Mouse (Mus musculus): ENCODE data around the gene Ube2e1. TPM values are rescaled to one million over a fixed set of nuclear protein-coding genes. Genes with fewer than 3 reads are reported as not detected.
"Not testable (repeated sequence)": the region's sequence is repeated elsewhere in the genome, so short reads cannot be mapped to it uniquely, and the experiment has no call there.

Gene Ube2e1
- total RNA-seq, 2 experiments from 2014 or later = 61.4 to 73.6 TPM

DNA sequence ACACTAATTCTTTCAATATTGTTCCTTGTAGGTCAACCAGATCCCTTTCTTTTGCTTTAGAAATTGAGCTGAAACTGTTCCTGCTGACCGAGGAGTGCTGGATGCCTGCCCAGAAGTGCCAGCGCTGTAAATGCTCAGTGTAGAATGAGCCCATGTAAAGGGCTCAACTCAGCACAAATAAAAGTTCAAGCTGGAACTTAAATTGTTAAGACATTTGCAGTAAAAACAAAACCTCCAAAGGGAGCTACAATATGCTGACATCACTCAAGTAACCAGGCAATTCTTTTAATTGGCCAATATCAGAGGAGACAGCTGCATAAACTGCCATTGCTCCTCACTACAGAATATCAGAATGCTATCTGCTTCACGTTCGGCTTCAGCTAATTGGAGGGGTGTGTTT, 68.2 kb downstream of the Ube2e1 start:
- no peak for ATAC-seq (ENCODE audit: poor library complexity, severe bottlenecking)

DNA sequence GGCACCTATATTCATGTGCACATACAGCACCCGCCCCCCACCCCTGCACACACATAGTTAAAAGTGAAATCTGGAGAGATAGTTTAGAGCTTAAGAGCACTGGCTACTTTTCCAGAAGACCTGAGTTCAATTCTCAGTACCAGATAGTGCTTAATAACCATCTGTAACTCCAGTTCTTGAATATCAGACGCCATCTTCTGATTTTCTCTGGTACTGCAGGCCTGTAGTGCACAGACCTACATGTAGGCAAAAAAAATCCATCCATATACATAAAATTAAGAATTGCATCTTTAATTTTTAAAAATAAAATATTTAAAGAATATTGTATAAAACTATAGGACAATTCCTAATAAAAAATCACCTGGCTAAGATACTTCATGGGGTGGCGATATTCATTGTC, 70.5 kb downstream of the Ube2e1 start:
- ATAC-seq (ENCODE audit: poor library complexity, severe bottlenecking) = no peak

DNA sequence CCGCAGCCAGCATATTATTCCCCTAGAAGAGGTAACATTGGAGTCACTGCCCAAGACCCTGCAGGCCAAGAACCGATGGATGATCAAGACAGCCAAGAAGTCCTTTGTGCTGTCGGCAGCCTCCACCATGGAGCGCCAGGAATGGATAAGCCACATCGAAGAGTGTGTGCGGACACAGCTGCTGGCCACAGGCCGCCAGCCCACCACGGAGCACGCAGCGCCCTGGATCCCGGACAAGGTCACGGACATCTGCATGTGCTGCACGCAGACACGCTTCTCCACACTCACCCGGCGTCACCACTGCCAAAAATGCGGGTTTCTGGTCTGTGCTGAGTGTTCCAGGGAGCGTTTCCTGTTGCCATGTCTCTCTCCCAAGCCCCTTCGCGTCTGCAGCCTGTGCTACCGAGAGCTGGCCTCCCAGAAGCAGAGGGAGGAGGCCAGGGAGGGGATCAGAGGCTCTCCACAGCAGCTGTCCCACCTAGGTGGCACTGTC, 89.0 kb downstream of the Ube2e1 start:
- ATAC-seq (ENCODE audit: poor library complexity, severe bottlenecking) = no peak

DNA sequence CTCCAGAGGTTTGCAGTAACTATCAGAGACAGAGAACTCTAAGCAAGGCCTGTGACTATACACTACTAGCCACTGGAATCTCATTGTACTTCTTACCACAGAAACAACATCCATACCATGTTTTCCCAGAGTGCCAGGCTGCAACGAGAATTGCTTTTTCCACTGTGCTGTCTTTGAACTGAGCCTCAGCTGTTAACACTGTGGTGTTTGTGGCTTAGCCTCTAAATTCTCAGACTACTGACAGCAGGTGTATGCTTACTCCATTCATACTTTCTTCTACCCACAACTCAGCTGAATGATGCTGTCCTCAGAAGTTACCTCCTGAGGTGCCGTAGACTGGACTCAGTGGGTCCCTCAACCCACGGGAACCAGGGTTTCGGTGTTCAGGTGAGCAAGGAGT, 89.9 kb downstream of the Ube2e1 start:
- ATAC-seq (ENCODE audit: poor library complexity, severe bottlenecking) = no peak

DNA sequence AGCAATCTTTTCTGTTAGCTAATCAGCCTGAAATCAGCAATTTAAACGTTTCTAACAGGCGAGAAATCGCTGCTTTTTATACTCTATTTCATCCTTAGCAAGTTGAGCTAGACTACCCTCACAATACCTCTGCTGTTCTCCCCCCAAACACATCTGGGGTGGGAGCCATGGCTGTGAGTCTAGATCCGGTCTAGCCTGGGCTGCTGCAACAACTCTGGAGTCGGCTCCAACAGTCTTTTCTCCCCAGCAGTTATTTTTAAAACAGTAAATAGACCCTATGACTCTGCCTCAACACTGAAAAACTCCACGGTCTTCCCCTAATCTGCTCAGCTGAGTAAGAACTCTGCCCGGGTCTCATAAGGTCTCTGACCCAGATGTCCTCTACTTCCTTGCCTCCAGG, 91.5 kb downstream of the Ube2e1 start:
- ATAC-seq (ENCODE audit: poor library complexity, severe bottlenecking) = no peak

DNA sequence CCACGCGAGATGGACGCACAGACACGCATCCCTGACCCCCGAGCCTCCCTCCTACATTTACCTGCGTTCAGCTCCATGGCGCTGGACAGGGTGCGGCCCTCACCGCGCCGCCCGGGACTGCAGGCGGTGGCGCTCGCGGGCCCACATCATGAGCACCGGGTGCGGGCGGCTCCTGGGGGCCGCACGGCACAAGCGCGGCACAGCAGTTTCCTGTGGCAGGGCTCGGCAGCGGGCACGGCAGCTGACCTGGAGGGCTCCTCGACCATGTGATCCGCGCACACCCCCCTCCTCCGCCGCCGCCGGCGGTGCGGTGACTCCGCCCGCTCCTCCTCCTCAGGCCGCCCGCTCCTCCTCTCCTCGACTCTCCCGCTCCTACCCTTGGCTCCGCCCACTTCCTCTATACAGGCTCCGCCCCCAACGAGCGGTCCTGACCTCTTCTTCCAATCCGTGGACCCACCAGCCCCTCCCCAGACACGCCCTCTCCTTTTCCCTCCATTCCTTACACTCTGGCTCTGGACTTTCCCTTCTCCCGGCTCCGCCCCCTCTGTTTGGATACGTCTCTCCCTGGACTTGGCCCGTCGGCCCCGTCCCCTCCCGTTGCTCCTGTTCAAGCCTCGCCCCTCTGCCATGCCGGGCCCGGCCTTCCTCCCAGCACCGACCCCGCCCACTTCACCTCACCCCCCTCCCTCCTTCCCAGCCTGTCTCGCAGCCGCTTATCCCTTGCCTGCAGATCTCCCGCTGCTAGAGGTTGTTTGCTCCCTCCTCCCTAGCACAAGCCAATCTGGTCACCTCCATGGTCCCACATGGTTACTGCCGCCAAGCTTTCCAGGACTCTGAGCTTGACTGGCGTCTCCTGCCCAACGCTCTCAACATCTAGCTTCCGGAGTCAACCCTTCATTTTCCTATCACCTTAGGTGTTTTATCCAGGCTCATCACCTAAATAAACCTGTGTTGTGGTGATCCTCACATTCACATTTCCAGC, 92.6 kb downstream of the Ube2e1 start, which contains the start of gene Nr1d2:
Gene Nr1d2 (minus strand): TSS at position 378 of the 982 bp plus-strand sequence.
- peak; percentile 73 for ATAC-seq (ENCODE audit: poor library complexity, severe bottlenecking)

DNA sequence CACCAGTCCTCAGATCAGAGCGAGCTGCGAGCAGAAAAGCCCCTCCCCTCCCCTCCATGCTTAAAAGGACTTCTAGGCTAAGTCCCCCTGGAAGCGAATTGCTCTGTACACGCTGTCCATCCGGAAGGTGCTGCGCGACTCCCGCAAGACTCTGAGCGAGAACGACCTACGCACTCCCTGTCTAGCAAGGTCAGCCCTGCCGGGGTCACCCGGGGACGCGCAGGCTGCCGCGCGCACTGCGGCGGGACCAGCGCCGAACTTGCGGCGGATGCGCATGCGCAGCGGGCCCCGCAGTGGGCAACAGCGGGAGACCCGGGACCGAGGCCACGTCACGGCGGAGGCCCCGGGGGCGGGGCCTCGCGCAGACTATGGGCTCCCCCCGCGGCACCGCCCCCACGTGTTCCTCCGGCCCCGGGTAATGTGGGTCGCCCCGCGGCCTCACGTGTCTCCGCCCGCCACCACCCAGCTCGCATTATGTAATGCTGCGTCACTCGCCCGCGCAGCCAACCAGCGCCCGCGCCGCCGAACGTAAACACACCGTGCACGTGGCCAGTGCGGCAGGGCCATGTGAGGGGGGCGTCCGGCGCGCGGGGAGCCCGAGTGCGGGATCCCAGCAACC, 93.4 kb downstream of the Ube2e1 start:
- peak; percentile 80 for ATAC-seq (ENCODE audit: poor library complexity, severe bottlenecking)

DNA sequence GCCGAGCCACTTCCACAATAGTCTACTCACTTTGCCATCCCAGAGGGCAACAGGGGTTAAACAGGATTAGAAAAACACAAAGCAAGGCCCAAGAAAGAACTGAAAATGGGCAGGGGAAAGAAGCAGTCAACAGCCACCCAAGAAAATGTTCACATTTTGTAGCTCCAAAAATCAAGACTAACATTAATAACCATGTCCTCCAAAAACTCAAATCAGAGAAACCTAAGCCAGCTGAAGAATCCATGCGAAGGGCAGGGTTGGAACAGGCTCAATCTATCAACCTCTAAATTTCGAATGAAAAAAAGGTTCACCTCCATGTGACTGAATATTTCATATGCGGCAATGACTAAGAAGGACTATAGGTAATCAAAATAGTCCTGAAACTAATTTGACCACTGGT, 94.3 kb downstream of the Ube2e1 start:
- no peak for ATAC-seq (ENCODE audit: poor library complexity, severe bottlenecking)

DNA sequence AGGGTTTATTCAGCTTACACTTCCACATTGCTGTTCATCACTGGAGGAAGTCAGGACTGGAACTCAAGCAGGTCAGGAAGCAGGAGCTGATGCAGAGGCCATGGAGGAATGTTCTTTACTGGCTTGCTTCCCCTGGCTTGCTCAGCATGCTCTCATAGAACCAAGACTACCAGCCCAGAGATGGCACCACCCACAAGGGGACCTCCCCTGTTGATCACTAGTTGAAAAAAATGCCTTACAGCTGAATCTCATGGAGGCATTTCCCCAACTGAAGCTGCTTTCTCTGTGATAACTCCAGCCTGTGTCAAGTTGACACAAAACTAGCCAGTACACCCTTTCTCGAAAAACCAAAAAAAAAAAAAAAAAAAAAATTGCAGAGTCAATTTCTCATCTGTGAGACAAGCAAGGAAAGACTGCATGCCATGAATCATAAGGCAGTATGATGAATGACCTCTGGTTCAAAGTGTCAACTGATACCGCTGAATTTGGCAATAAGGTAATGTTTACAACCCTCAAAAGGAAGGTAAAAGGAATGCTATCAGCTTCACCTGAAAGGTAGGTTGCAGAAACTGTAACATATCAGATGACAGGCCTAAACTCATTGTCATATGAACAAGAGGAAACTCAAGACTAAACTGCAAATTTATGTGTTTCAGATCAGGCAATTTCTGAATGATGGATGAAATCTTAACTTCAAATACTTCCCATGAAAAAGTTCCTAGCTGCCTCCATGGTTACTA, 95.0 kb downstream of the Ube2e1 start:
- ATAC-seq (ENCODE audit: poor library complexity, severe bottlenecking) = not testable (repeated sequence)

DNA sequence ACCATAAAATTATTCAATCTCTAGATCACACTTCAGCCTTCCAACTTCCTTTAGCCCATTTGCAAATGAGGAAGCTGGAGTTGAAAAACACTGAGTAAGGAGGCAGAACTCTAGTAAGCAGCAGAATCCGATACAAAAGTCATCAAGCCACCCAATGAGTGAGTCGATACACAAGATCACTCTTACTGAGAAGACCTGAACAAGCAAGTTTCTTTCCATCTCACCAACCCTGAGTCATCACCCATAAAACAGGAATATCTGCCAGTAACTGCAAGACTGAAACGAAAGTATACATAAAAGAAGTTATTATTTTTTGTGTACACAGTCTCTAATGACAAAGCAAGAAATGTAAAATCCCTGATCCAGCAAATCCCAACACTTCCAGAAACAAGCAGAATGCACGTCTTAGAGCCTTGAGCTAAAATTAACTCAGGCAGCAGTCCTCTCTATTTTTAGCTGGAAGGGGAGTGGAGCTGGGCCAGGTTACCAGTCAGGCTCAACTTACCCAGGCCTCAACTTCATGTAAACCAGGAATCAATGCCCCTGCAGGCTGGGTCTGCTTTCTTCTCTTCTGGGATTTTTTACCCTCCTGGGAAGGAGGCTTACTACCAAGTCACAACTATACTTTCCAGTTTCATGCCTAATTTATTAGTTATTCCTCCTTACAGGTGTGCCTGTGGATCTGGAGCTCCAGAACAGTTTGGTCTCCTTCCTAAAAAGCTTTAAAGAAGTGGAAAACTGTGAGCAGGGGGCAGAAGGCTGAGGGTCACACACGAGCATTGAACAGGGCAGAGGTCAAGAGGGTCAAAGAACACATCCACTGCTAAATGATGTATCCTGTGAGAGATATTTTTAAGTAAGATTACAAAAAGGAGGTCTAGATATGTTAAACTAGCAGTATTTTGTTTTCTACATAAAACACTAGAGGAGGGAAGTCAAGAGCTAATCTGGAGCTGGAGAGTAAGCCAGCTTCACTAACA, 97.4 kb downstream of the Ube2e1 start:
- peak; percentile 22 for ATAC-seq (ENCODE audit: poor library complexity, severe bottlenecking)

DNA sequence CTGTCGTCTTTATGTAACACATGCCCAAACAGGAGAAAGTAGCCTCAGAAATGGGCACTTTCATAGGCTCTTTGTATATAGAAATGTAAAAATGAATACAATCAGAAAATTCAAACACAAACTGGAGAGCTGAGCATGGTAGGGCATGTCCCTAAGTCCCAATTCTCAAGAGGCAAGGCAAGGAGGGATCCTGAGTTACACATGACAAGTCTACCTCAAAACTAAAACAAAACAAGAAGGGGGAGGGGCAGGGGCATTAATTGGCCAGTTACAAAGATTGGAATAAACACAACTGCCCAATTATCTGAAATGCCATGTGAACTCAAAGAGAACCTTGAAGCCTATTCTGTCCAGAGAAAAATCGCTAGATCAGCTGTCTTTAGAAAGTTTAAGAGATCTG, 98.6 kb downstream of the Ube2e1 start:
- ATAC-seq (ENCODE audit: poor library complexity, severe bottlenecking) = no peak

Other genes with a start within 250 kb of the Ube2e1 start
- gene Nr1d2, start 92.7 kb downstream of the Ube2e1 start, total RNA-seq (2015) = 3.9 and 6.6 TPM in 2 replicates
- gene Nr1d2, start 92.7 kb downstream of the Ube2e1 start, total RNA-seq (2017) = 5.1 and 6.2 TPM in 2 replicates
- 5.5 and 5.9 TPM in 2 replicates for gene Nkiras1, start 60.7 kb downstream of the Ube2e1 start, total RNA-seq (2015)
- 1.7 and 6.9 TPM in 2 replicates for gene Nkiras1, start 60.7 kb downstream of the Ube2e1 start, total RNA-seq (2017)
- 1,377 and 1,389 TPM in 2 replicates for gene Rpl15, start 60.5 kb downstream of the Ube2e1 start, total RNA-seq (2015)
- gene Rpl15, start 60.5 kb downstream of the Ube2e1 start, total RNA-seq (2017) = 1,172 and 1,341 TPM in 2 replicates